Mouse (Mus musculus) testis, adult 2 months (tissue): ENCODE measurements around the gene Olfml2b.

Source experiments
- CTCF ChIP-seq: fragments of 200-500 bp; IDR thresholded peaks from 2 replicates; pipeline ENCODE4 v1.5.1; 2012; ENCODE audit warnings: low read depth, mild to moderate bottlenecking, inconsistent platforms, low read length, moderate library complexity; ENCODE audit not compliant: control insufficient read depth, insufficient read depth, insufficient replicate concordance
- POLR2A ChIP-seq: fragments of 200-500 bp; IDR thresholded peaks from 2 replicates; pipeline ENCODE4 v1.6.1; 2012; ENCODE audit warnings: low read depth, mild to moderate bottlenecking, inconsistent platforms, low read length, moderate library complexity; ENCODE audit not compliant: control insufficient read depth

- TF ChIP-seq CTCF (no peak), POLR2A (no peak)
These were observed 34.5 kb upstream of the Olfml2b start for GRCm38 (mm10) chr1:170609872-170610271.
